32 mouse cellular contexts compared by ENCODE assay signal in the genomic region with DNA sequence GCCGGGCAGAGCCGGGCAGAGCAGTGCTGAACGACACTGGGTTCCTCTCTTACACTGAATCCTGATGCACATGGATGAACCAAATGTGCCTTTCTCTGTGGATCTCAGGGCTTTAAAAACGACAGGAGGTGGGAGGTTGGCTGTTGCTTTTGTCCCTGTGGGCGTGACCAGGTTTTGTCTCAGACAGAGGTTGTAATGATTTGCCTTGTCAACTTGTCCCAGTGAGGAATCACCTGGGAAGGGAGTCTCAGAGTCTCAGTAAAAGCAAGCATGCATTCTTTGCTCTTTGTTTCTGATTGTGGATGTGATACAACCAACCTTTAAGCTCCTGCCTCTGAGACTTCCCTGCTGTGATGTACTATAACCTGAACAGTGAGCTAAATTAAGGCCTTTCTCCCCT. TPM values are rescaled to one million over a fixed set of nuclear protein-coding genes. Genes with fewer than 3 reads are reported as not detected.
DNase-seq lines count a peak whose midpoint lies in the region; ATAC-seq lines count a peak whose summit lies in the region.
"Had no signal": no experiment of that assay in that cellular context is flagged by ENCODE, and none has a peak within 500 bp of the region (broad histone marks: within the 10 kb centered on the region; RNA-seq: fewer than 3 reads in every experiment).

No protein-coding gene starts in this region.

- ATAC-seq in midbrain, embryonic 11.5 days (ENCODE audit: low FRiP score) = no peak
- no peak for ATAC-seq in midbrain, embryonic 14.5 days (ENCODE audit: low FRiP score, low TSS enrichment)
- no peak for ATAC-seq in CD4-positive, CD25-positive, alpha-beta regulatory T cell, adult 4 months
- ATAC-seq: activated CD4-positive, CD25-positive, alpha-beta regulatory T cell, adult 4 months; forebrain, embryonic 14.5 days; forebrain, embryonic 16.5 days; Patski had no signal

- H3K36me3 ChIP-seq in heart, embryonic 10.5 days = no peaks in the 10 kb centered on the region
- no peaks in the 10 kb centered on the region for H3K36me3 ChIP-seq in midbrain, embryonic 11.5 days (ENCODE audit: control insufficient read depth, insufficient read depth, low read length)
- no peaks in the 10 kb centered on the region for H3K36me3 ChIP-seq in midbrain, embryonic 14.5 days (ENCODE audit: control insufficient read depth, insufficient read depth, low read length)
- no peaks in the 10 kb centered on the region for H3K36me3 ChIP-seq in limb, embryonic 10.5 days
- H3K36me3 ChIP-seq: embryonic facial prominence, embryonic 13.5 days; embryonic facial prominence, embryonic 15.5 days; forebrain, embryonic 10.5 days; forebrain, embryonic 12.5 days; G1E had no signal

- no peaks in the 10 kb centered on the region for H3K9me3 ChIP-seq in heart, embryonic 10.5 days
- no peaks in the 10 kb centered on the region for H3K9me3 ChIP-seq in midbrain, embryonic 11.5 days (ENCODE audit: control insufficient read depth, low read length)
- no peaks in the 10 kb centered on the region for H3K9me3 ChIP-seq in midbrain, embryonic 14.5 days (ENCODE audit: control insufficient read depth, low read length)
- no peaks in the 10 kb centered on the region for H3K9me3 ChIP-seq in limb, embryonic 10.5 days (replicated peaks)
- H3K9me3 ChIP-seq: embryonic facial prominence, embryonic 13.5 days; embryonic facial prominence, embryonic 15.5 days; forebrain, embryonic 10.5 days; forebrain, embryonic 12.5 days; G1E had no signal

- no peak overlapping the region for H3K4me2 ChIP-seq in midbrain, embryonic 11.5 days
- H3K4me2 ChIP-seq in midbrain, embryonic 14.5 days (ENCODE audit: low read length) = no peak overlapping the region
- H3K4me2 ChIP-seq: embryonic facial prominence, embryonic 13.5 days; embryonic facial prominence, embryonic 15.5 days; forebrain, embryonic 12.5 days had no signal

- peak; percentile 36 for DNase-seq in heart, embryonic 10.5 days (ENCODE audit: low spot score)
- DNase-seq in heart, adult 18-20 months = no peak
- DNase-seq in midbrain, embryonic 11.5 days (ENCODE audit: low spot score, missing footprints) = peak; percentile 77
- DNase-seq in midbrain, embryonic 14.5 days = no peak
- peak; percentile 54 for DNase-seq in ZHBTc4 (ENCODE audit: low read depth, low spot score)
- no peak for DNase-seq in limb, embryonic 10.5 days (ENCODE audit: low spot score)
- no peak for DNase-seq in left cerebral cortex, adult 9 months (ENCODE audit: low spot score in 2 of 2)
- DNase-seq: adrenal gland, adult 8-10 months; adrenal gland, postnatal 14 days; adrenal gland, postnatal 36 days; cerebellum, adult 11 months; cerebellum, adult 18-20 months; cerebellum, adult 8-10 months; cerebellum, adult 9-11 months; cerebellum, postnatal 14 days; cerebellum, postnatal 36 days; embryo, embryonic 11 days had no signal

- H3K27me3 ChIP-seq in heart, embryonic 10.5 days (ENCODE audit: insufficient read depth, poor library complexity, severe bottlenecking) = peaks cover 16% of the 10 kb centered on the region; the same call in 1 of the 2 replicates
- no peaks in the 10 kb centered on the region for H3K27me3 ChIP-seq in midbrain, embryonic 11.5 days (ENCODE audit: control insufficient read depth, insufficient read depth, low read length)
- no peaks in the 10 kb centered on the region for H3K27me3 ChIP-seq in midbrain, embryonic 14.5 days (ENCODE audit: control insufficient read depth, insufficient read depth, low read length)
- peaks cover 19% of the 10 kb centered on the region for H3K27me3 ChIP-seq in limb, embryonic 10.5 days (ENCODE audit: low read depth, poor library complexity, severe bottlenecking)
- H3K27me3 ChIP-seq: CH12.LX; embryonic facial prominence, embryonic 13.5 days; embryonic facial prominence, embryonic 15.5 days; Patski had no signal

- H3K4me1 ChIP-seq in heart, embryonic 10.5 days = peaks cover 35% of the 10 kb centered on the region
- H3K4me1 ChIP-seq in midbrain, embryonic 11.5 days (ENCODE audit: control insufficient read depth, insufficient read depth, low read length) = peaks cover 8% of the 10 kb centered on the region
- peaks cover 8% of the 10 kb centered on the region; the same call in 1 of the 2 replicates for H3K4me1 ChIP-seq in midbrain, embryonic 14.5 days (ENCODE audit: control insufficient read depth, insufficient read depth, low read length)
- H3K4me1 ChIP-seq in limb, embryonic 10.5 days = peaks cover 19% of the 10 kb centered on the region

- H3K4me3 ChIP-seq in heart, embryonic 10.5 days = no peak overlapping the region
- no peak overlapping the region for H3K4me3 ChIP-seq in midbrain, embryonic 11.5 days (ENCODE audit: low read depth, low read length)
- H3K4me3 ChIP-seq in midbrain, embryonic 14.5 days (replicated peaks; ENCODE audit: low read depth, low read length) = no peak overlapping the region
- no peak overlapping the region for H3K4me3 ChIP-seq in limb, embryonic 10.5 days
- H3K4me3 ChIP-seq: embryonic facial prominence, embryonic 13.5 days; embryonic facial prominence, embryonic 15.5 days; erythroblast, embryonic 14.5 days; forebrain, embryonic 10.5 days; forebrain, embryonic 12.5 days had no signal

- H3K27ac ChIP-seq in heart, embryonic 10.5 days = no peak overlapping the region
- no peak overlapping the region for H3K27ac ChIP-seq in midbrain, embryonic 11.5 days (ENCODE audit: low read depth, low read length)
- no peak overlapping the region for H3K27ac ChIP-seq in midbrain, embryonic 14.5 days (replicated peaks; ENCODE audit: low read depth, low read length)
- H3K27ac ChIP-seq in limb, embryonic 10.5 days = 0 out of 2 replicates have a peak overlapping the region, but pooled peaks have one; percentile 19
- H3K27ac ChIP-seq: embryonic facial prominence, embryonic 13.5 days; embryonic facial prominence, embryonic 15.5 days; forebrain, embryonic 10.5 days; forebrain, embryonic 12.5 days had no signal

- H3K9ac ChIP-seq in midbrain, embryonic 11.5 days (ENCODE audit: low read length) = no peak overlapping the region
- H3K9ac ChIP-seq in midbrain, embryonic 14.5 days (replicated peaks; ENCODE audit: low read length) = no peak overlapping the region
- H3K9ac ChIP-seq: embryonic facial prominence, embryonic 13.5 days; embryonic facial prominence, embryonic 15.5 days; forebrain, embryonic 12.5 days had no signal

- WGBS in heart, embryonic 10.5 days = 71% methylated on average over 5 of the region's 5 CpGs
- 50% methylated on average over 5 of the region's 5 CpGs for WGBS in midbrain, embryonic 11.5 days
- 37% methylated on average over 5 of the region's 5 CpGs for WGBS in midbrain, embryonic 14.5 days
- WGBS in limb, embryonic 10.5 days = 66% methylated on average over 5 of the region's 5 CpGs

RNA-seq across cellular contexts. Expression of a gene that starts 8.5 kb away (rescaled TPM):
- 6,952 and 8,117 TPM in 2 replicates for polyA plus RNA-seq in heart, embryonic 10.5 days (2016; fragmentation: Nextera tagmentation; extraction: Ambion mirVana)
- 100 to 1,000 TPM; 602 to 633 TPM for total RNA-seq in heart, adult 18-20 months (2021)
- 0.59 and 0.92 TPM in 2 replicates for polyA plus RNA-seq in midbrain, embryonic 11.5 days (2014; fragmentation: Nextera tagmentation; extraction: Ambion mirVana)
- not detected in 2 replicates for polyA plus RNA-seq in midbrain, embryonic 14.5 days (2014; fragmentation: Nextera tagmentation; extraction: Ambion mirVana)
- 6.8 and 8.0 TPM in 2 replicates for polyA plus RNA-seq in limb, embryonic 10.5 days (2016; fragmentation: Nextera tagmentation; extraction: Ambion mirVana)
- not detected for polyA plus RNA-seq in CD4-positive, CD25-positive, alpha-beta regulatory T cell, adult 4 months (2017; shearing (Covaris generic))
- total RNA-seq: adrenal gland, adult 18-20 months; adrenal gland, postnatal 14 days; adrenal gland, postnatal 36 days; common myeloid progenitor, adult 5-6 weeks; G1E had no signal
- polyA plus RNA-seq: activated CD4-positive, CD25-positive, alpha-beta regulatory T cell, adult 4 months; C2C12; forebrain, embryonic 14.5 days; forebrain, embryonic 16.5 days; G1E; Patski had no signal

RNA-seq across cellular contexts. Expression of a gene that starts 29.0 kb away (rescaled TPM):
- 140 and 162 TPM in 2 replicates for polyA plus RNA-seq in heart, embryonic 10.5 days (2016; fragmentation: Nextera tagmentation; extraction: Ambion mirVana)
- 10 to 100 TPM; 35.4 to 40.6 TPM for total RNA-seq in heart, adult 18-20 months (2021)
- 83.8 and 97.4 TPM in 2 replicates for polyA plus RNA-seq in midbrain, embryonic 11.5 days (2014; fragmentation: Nextera tagmentation; extraction: Ambion mirVana)
- 42.5 and 46.6 TPM in 2 replicates for polyA plus RNA-seq in midbrain, embryonic 14.5 days (2014; fragmentation: Nextera tagmentation; extraction: Ambion mirVana)
- polyA plus RNA-seq in limb, embryonic 10.5 days (2016; fragmentation: Nextera tagmentation; extraction: Ambion mirVana) = 165 and 175 TPM in 2 replicates
- polyA plus RNA-seq in CD4-positive, CD25-positive, alpha-beta regulatory T cell, adult 4 months (2017; shearing (Covaris generic)) = 10 to 100 TPM; 29.7 to 67.2 TPM

RNA-seq across cellular contexts. Expression of a gene that starts 42.8 kb away (rescaled TPM):
- 2.1 and 2.6 TPM in 2 replicates for polyA plus RNA-seq in heart, embryonic 10.5 days (2016; fragmentation: Nextera tagmentation; extraction: Ambion mirVana)
- 10 to 100 TPM; 15.4 to 18.5 TPM for total RNA-seq in heart, adult 18-20 months (2021)
- polyA plus RNA-seq in midbrain, embryonic 11.5 days (2014; fragmentation: Nextera tagmentation; extraction: Ambion mirVana) = 1.5 and 1.8 TPM in 2 replicates
- polyA plus RNA-seq in midbrain, embryonic 14.5 days (2014; fragmentation: Nextera tagmentation; extraction: Ambion mirVana) = 5.9 and 9.8 TPM in 2 replicates
- 0.55 and 1.3 TPM in 2 replicates for polyA plus RNA-seq in limb, embryonic 10.5 days (2016; fragmentation: Nextera tagmentation; extraction: Ambion mirVana)
- not detected for polyA plus RNA-seq in CD4-positive, CD25-positive, alpha-beta regulatory T cell, adult 4 months (2017; shearing (Covaris generic))
- total RNA-seq: common myeloid progenitor, adult 5-6 weeks had no signal
- polyA plus RNA-seq: activated CD4-positive, CD25-positive, alpha-beta regulatory T cell, adult 4 months; C2C12; erythroblast, embryonic 14.5 days; G1E had no signal

RNA-seq across cellular contexts. Expression of a gene that starts 45.3 kb away (rescaled TPM):
- polyA plus RNA-seq in heart, embryonic 10.5 days (2016; fragmentation: Nextera tagmentation; extraction: Ambion mirVana) = 22.4 and 25.7 TPM in 2 replicates
- total RNA-seq in heart, adult 18-20 months (2021) = 10 to 100 TPM; 16.4 to 26.9 TPM
- 15.0 and 15.8 TPM in 2 replicates for polyA plus RNA-seq in midbrain, embryonic 11.5 days (2014; fragmentation: Nextera tagmentation; extraction: Ambion mirVana)
- 0.23 and 8.5 TPM in 2 replicates for polyA plus RNA-seq in midbrain, embryonic 14.5 days (2014; fragmentation: Nextera tagmentation; extraction: Ambion mirVana)
- polyA plus RNA-seq in limb, embryonic 10.5 days (2016; fragmentation: Nextera tagmentation; extraction: Ambion mirVana) = 8.2 TPM in 2 replicates
- polyA plus RNA-seq in CD4-positive, CD25-positive, alpha-beta regulatory T cell, adult 4 months (2017; shearing (Covaris generic)) = under 1 TPM; 0.35 to 0.51 TPM
- total RNA-seq: common myeloid progenitor, adult 5-6 weeks; G1E had no signal
- polyA plus RNA-seq: G1E had no signal

RNA-seq across cellular contexts. Expression of a gene that starts 48.4 kb away (rescaled TPM):
- 48.1 and 56.7 TPM in 2 replicates for polyA plus RNA-seq in heart, embryonic 10.5 days (2016; fragmentation: Nextera tagmentation; extraction: Ambion mirVana)
- 10 to 100 TPM; 59.5 to 71.5 TPM for total RNA-seq in heart, adult 18-20 months (2021)
- 27.2 and 29.4 TPM in 2 replicates for polyA plus RNA-seq in midbrain, embryonic 11.5 days (2014; fragmentation: Nextera tagmentation; extraction: Ambion mirVana)
- polyA plus RNA-seq in midbrain, embryonic 14.5 days (2014; fragmentation: Nextera tagmentation; extraction: Ambion mirVana) = 40.5 and 57.6 TPM in 2 replicates
- polyA plus RNA-seq in limb, embryonic 10.5 days (2016; fragmentation: Nextera tagmentation; extraction: Ambion mirVana) = 55.5 and 65.5 TPM in 2 replicates
- polyA plus RNA-seq in CD4-positive, CD25-positive, alpha-beta regulatory T cell, adult 4 months (2017; shearing (Covaris generic)) = 10 to 100 TPM; 28.1 to 31.5 TPM

Comparison
In these comparisons a context has a peak if more than half of its experiments do, and no peak if none do; other contexts are left out.
1. DNase-seq: peak in heart, embryonic 10.5 days (single experiment), midbrain, embryonic 11.5 days (single experiment) and ZHBTc4 (single experiment); none in heart, adult 18-20 months (0 of 2), midbrain, embryonic 14.5 days (single experiment), limb, embryonic 10.5 days (single experiment) and left cerebral cortex, adult 9 months (0 of 2).
2. RNA of a gene that starts 8.5 kb away (polyA plus RNA-seq): 6,952 to 8,117 TPM in heart, embryonic 10.5 days; 6.8 to 8.0 TPM in limb, embryonic 10.5 days, 0.59 to 0.92 TPM in midbrain, embryonic 11.5 days, not detected in midbrain, embryonic 14.5 days and not detected in CD4-positive, CD25-positive, alpha-beta regulatory T cell, adult 4 months; every median in the first group is over 100 times any median in the second.